In the genomic region with DNA sequence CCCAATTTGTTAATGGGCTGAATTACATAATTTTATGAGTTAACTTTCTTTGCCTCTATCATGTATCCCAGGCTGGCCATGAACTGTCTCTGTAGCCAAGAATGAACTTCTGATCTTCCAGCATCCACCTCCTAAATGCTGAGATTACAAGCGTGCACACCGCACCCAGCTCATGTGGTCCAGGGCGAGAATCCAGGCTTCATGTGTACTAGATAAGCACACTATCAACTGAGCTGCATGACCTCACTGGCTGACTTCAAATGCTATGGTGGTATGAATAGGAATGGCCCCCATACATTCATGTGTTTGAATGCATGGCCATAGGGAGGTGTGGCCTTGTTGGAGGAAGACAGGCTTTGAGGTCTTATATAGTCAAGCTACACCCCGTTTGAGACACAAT, we compare ENCODE assay signal across 15 mouse cellular contexts.
"Had no signal": no experiment of that assay in that cellular context is flagged by ENCODE, and none has a peak within 500 bp of the region (broad histone marks: within the 10 kb centered on the region; RNA-seq: fewer than 3 reads in every experiment).

No protein-coding gene starts in this region.

- H3K9ac ChIP-seq: limb, embryonic 12.5 days; lung, embryonic 15.5 days; neural tube, embryonic 12.5 days had no signal

- H3K4me2 ChIP-seq: limb, embryonic 12.5 days; lung, embryonic 15.5 days; neural tube, embryonic 12.5 days had no signal

- DNase-seq: kidney, adult 8-10 months; kidney, postnatal 36 days; layer of hippocampus, adult 9-11 months; midbrain, embryonic 14.5 days; retina, postnatal 1 day; right cerebral cortex, postnatal 4 days; spleen, adult 18-20 months; thymus, adult 18-20 months; thymus, postnatal 14 days had no signal

- ATAC-seq: intestine, postnatal 0 days had no signal

- H3K4me3 ChIP-seq: limb, embryonic 12.5 days; lung, embryonic 15.5 days; midbrain, embryonic 10.5 days; neural tube, embryonic 12.5 days had no signal

- H3K27me3 ChIP-seq: limb, embryonic 12.5 days; lung, embryonic 15.5 days; neural tube, embryonic 12.5 days had no signal

- H3K27ac ChIP-seq: kidney, postnatal 0 days; limb, embryonic 12.5 days; lung, embryonic 15.5 days; midbrain, embryonic 10.5 days; neural tube, embryonic 12.5 days had no signal

- H3K9me3 ChIP-seq: limb, embryonic 12.5 days; lung, embryonic 15.5 days; midbrain, embryonic 10.5 days; neural tube, embryonic 12.5 days had no signal
